Mouse (Mus musculus) hindbrain, embryonic 10.5 days (tissue): ENCODE measurements around the gene Camkmt. TPM values are rescaled to one million over a fixed set of nuclear protein-coding genes. Genes with fewer than 3 reads are reported as not detected.
A peak's percentile ranks its signal among the peaks of the same experiment; 100 is the strongest.

Experiments used
- DNase-seq: peaks from one replicate; pipeline ENCODE4 v3.0.0-alpha.2; 2017; ENCODE audit warnings: low spot score
- H3K27ac ChIP-seq: fragments of 300-500 bp; sonication (generic); 2 replicates; pipeline ENCODE4 v1.5.1; 2016; ENCODE audit warnings: mild to moderate bottlenecking, moderate library complexity
- H3K27me3 ChIP-seq: fragments of 300-500 bp; sonication (generic); 2 replicates; pipeline ENCODE4 v1.6.1; 2016; ENCODE audit warnings: mild to moderate bottlenecking; ENCODE audit not compliant: poor library complexity, insufficient read depth, severe bottlenecking
- H3K36me3 ChIP-seq: fragments of 300-500 bp; sonication (generic); 2 replicates; pipeline ENCODE4 v1.6.1; 2016; ENCODE audit warnings: mild to moderate bottlenecking, moderate library complexity
- H3K4me1 ChIP-seq: fragments of 300-500 bp; sonication (generic); replicated peaks from 2 replicates; pipeline ENCODE4 v1.6.1; 2016; ENCODE audit warnings: mild to moderate bottlenecking
- H3K4me3 ChIP-seq: fragments of 300-500 bp; sonication (generic); 2 replicates; pipeline ENCODE4 v1.5.1; 2016; ENCODE audit warnings: mild to moderate bottlenecking, moderate library complexity
- H3K9me3 ChIP-seq: fragments of 300-500 bp; sonication (generic); 2 replicates; pipeline ENCODE4 v1.6.1; 2016; ENCODE audit warnings: mild to moderate bottlenecking, moderate library complexity
- WGBS: fragments of 180-500 bp; shearing (Covaris S2); methylation state at CpG from one replicate; pipeline ENCODE4 v1.1.7; 2016; 5-methylcytosine and 5-hydroxymethylcytosine counted together
- polyA plus RNA-seq: library from polyadenylated mRNA; unstranded; fragments of >200 nt; fragmentation: Nextera tagmentation; extraction: Ambion mirVana; gene quantifications from 2 replicates; pipeline ENCODE4 v1.2.1, GENCODE M21; 2016

Camkmt gene
- polyA plus RNA-seq = 13.6 and 14.1 TPM in 2 replicates

DNA sequence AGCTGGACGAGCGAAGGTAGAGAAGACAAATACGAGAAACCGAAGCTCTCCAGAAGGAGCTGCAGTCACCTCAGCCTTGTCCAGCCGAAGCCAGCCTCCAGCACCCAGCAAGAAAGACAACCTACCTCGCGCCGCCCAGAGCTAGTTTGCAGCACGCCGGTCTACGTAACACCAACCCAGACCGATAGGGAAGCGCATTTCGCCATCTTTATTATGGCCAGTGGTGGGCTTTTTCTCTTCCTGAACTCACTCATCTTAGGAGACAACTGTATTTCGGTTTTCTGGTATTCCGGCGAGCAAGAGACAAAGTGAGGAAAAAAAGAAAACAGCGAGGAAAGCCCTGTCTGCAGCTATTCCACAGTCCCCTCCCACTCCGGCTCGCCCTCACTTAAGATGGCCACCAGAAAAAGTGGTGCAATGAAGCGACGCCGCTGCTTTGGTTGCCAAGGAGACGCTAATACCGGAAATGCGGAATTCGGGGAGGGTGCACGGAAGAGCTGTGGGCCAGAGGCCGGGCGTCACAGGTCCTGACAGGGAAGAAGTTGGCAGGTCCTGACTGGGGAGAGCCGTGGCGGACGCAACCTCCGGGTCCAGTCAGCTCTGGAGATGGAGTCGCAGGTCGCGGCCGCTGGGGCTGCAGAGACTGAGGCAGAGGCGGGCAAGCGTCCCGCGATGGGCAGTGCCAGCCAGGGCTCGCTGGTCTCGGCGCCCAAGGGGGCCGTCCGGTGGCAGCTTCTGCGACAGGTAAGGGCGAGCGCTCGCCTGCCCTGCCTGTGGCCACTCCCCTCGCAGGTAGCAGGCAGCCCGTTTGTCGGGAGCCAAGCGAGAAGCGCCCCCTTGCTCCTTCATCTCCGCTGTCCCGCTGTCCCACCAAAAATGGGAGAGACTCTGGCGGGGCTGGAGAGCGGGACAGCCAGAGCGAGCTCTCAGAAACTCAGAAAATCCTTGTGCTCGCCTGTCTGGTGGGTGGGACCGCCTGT lies at the start of gene Camkmt, which contains the start of gene Prepl:
Gene Camkmt (plus strand): TSS at position 433 of the 980 bp plus-strand sequence.
Gene Prepl (minus strand): TSS at position 122 of the 980 bp plus-strand sequence.
- no peaks in the 10 kb centered on the region for H3K27me3 ChIP-seq
- no peaks in the 10 kb centered on the region for H3K36me3 ChIP-seq
- H3K9me3 ChIP-seq = no peaks in the 10 kb centered on the region
- H3K4me3 ChIP-seq = peak within 1 kb of the TSS; percentile 89
- DNase-seq = peak; percentile 97
- WGBS = under 1% methylated on average over 63 of the region's 63 CpGs
- H3K4me1 ChIP-seq = peaks cover 17% of the 10 kb centered on the region
- peak within 1 kb of the TSS; percentile 92 for H3K27ac ChIP-seq

DNA sequence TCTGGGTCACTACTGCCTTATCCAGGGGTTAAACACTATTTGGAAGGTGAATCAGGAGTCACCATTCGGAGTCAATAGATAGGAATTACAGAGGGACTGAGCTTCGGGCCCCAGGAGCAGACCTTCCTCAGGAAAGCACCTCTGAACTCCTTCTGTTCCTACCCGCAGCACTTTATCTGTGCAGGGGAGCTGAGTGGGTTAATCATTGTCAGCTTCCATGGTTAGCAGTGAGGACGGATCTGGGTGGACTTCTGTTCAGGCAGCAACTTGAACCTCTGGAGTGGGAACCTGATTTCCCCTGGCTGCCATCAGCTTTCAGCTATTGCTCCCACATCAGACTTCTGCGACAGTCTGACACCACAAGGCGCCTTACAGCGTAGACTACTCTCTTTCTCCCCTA lies 49.4 kb upstream of the Camkmt start:
- H3K9me3 ChIP-seq = no peaks in the 10 kb centered on the region
- WGBS = 83% methylated on average over 7 of the region's 7 CpGs
- no peak for DNase-seq

DNA sequence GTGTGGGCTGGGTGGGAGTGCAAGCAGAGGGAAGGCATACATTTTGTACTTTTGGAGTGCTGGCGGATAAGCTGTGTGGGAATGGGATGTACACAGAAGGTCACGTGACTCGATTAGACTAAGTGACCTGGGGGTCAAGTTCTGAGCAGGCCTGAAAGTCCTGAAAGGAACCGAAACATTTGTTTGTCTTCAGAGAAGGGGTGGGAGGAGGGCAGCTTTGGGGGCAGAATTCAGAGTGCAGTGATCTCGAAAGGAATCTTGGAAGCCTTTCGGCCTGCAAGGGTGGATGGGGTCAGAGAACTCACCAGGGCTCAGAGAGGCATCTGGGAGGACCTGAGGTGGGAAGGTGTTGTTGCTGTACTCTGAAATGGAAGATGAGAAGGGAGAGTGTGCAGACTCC lies 47.9 kb upstream of the Camkmt start:
- Histone ChIP-seq H3K27ac (no peak overlapping the region), H3K9me3 (no peaks in the 10 kb centered on the region), H3K36me3 (no peaks in the 10 kb centered on the region), H3K4me1 (peaks cover 11% of the 10 kb centered on the region), H3K27me3 (no peaks in the 10 kb centered on the region), H3K4me3 (no peak overlapping the region)
- 49% methylated on average over 6 of the region's 6 CpGs for WGBS
- DNase-seq = no peak

More for the DNA sequence above, 49.4 kb upstream of the Camkmt start:
- no peak overlapping the region for H3K27ac ChIP-seq
- no peaks in the 10 kb centered on the region for H3K27me3 ChIP-seq
- peaks cover 11% of the 10 kb centered on the region for H3K4me1 ChIP-seq
- no peak overlapping the region for H3K4me3 ChIP-seq
- no peaks in the 10 kb centered on the region for H3K36me3 ChIP-seq

DNA sequence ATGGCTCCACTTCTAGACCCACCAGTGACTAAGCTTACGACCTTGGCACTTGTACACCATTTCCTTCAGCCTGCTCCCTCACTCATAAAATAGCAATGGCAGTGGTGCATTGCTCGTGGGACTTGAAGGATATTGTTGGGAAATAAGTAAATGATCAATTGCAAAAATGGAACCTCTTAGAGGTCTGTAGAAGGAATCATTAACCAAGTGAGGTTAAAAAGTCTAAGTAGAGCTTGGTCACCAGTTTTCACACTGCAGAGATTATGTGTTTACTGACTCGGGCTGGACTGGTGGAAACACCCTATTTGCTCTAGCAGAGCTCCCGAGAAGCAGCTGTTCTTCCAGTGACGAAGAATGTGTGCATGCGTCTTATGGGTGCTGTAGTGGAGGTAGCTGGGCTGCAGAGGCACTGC lies 46.9 kb upstream of the Camkmt start:
- H3K4me3 ChIP-seq = no peak overlapping the region
- 86% methylated on average over 6 of the region's 6 CpGs for WGBS
- no peaks in the 10 kb centered on the region for H3K9me3 ChIP-seq
- no peak overlapping the region for H3K27ac ChIP-seq
- DNase-seq = no peak
- no peaks in the 10 kb centered on the region for H3K36me3 ChIP-seq
- H3K27me3 ChIP-seq = no peaks in the 10 kb centered on the region
- H3K4me1 ChIP-seq = peaks cover 11% of the 10 kb centered on the region

DNA sequence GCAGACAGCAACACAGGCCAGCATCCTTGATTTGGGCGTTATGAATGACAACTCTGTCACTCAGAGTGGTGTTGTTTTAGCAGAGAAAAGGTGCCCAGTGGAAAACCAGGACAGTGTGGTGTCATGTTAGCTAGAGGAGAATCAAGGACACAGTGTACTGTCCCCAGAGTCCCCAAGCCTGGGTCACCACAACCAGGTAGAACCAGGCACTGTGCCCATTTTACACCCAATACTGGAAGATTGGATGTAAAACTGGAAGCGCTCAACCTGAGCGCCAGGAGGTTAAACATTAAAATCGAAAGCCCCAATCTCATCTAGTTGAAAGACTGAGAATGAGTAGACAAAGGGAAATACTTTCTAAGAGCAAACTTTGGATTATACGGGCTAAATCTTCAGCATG lies 45.9 kb upstream of the Camkmt start:
- H3K27me3 ChIP-seq = no peaks in the 10 kb centered on the region
- no peaks in the 10 kb centered on the region for H3K36me3 ChIP-seq
- no peaks in the 10 kb centered on the region for H3K9me3 ChIP-seq
- H3K4me3 ChIP-seq = no peak overlapping the region
- peaks cover 11% of the 10 kb centered on the region for H3K4me1 ChIP-seq
- 93% methylated on average over 5 of the region's 5 CpGs for WGBS
- DNase-seq = no peak
- no peak overlapping the region for H3K27ac ChIP-seq

DNA sequence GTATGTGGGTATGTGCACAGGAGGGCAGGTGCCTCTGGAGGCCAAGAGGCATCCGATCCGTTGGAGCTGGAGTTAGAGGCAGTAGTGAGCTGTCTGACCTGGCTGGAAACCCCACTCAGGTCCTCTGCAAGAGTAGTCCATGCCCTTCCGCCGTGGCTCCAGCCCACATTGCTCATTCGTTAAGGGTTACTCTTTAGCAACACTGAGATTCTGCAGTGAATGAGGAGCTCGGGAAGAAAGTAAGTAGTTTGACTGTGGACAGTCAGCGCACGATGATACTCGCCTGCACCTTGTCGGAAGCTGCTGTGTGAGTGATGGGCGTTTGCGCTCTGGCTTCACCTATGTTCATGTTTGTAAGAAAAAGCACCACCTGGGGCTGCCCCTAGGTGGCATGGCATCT lies 45.2 kb upstream of the Camkmt start:
- Histone ChIP-seq H3K4me3 (no peak overlapping the region), H3K4me1 (peaks cover 11% of the 10 kb centered on the region), H3K9me3 (no peaks in the 10 kb centered on the region), H3K36me3 (no peaks in the 10 kb centered on the region), H3K27ac (no peak overlapping the region), H3K27me3 (no peaks in the 10 kb centered on the region)
- whole genome bisulfite sequencing = 87% methylated on average over 12 of the region's 12 CpGs
- DNase-seq = no peak

DNA sequence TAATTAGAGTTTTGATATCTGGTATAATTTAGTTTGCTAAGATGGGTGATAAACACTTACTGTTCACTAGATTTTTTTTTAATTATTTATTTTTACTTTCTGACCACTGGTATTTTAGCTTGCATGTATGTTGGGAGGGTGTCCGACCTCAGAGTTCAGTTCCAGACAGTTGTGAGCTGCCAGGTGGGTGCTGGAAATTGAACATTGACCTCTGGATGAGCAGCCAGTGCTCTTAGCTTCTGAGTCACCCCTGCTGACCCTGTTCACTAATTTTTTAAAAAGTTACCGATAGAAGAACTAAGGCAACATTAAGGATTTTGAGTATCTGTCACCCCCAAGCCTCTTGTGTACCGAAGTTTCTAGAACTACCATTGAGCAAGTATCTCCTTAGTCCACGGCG lies 42.0 kb upstream of the Camkmt start:
- Histone ChIP-seq H3K27me3 (no peaks in the 10 kb centered on the region), H3K4me3 (no peak overlapping the region), H3K27ac (no peak overlapping the region), H3K36me3 (no peaks in the 10 kb centered on the region), H3K9me3 (no peaks in the 10 kb centered on the region), H3K4me1 (no peaks in the 10 kb centered on the region)
- no peak for DNase-seq
- WGBS = 93% methylated on average over 5 of the region's 5 CpGs

DNA sequence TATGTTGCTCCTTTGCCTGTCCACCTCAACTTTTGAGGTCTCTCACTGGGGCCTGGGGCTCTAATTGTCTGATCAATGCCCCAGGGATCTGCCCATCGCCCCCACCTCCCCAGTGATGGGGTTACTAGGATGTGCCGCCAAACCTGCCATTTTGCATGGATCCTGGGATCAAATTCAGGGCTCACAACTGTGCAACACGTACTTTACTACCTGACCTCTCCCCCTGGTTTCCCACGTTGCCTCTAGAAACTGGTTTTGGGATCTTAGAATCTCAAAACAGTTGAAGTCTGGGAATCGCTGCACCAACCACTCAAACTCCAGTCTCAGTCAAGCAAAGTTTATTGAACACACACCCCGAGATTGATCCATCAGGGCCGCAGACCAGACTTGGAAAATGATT lies 32.1 kb upstream of the Camkmt start:
- H3K27ac ChIP-seq = no peak overlapping the region
- no peaks in the 10 kb centered on the region for H3K4me1 ChIP-seq
- 91% methylated on average over 7 of the region's 7 CpGs for WGBS
- no peak overlapping the region for H3K4me3 ChIP-seq
- H3K9me3 ChIP-seq = no peaks in the 10 kb centered on the region
- peaks cover 10% of the 10 kb centered on the region for H3K36me3 ChIP-seq
- H3K27me3 ChIP-seq = no peaks in the 10 kb centered on the region
- DNase-seq = no peak

DNA sequence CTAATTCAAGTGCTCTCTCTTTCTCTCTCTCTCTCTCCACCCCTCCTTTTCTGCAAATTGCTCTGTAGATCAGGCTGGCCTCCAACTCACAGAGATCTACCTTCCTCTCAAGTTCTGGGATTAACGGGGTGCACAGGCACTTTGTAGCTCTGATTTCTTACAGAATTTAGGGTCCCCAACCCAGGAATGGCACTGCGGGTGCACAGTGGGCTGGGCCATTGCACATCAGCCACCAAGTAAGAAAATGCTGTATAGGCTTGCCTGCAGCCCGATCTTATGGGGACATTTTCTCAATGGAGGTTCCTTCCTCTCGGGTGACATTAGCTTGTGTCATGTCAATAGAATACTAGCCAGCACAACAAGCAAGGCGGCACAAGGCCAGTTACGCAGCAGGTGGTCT lies 31.2 kb upstream of the Camkmt start:
- no peaks in the 10 kb centered on the region for H3K9me3 ChIP-seq

DNA sequence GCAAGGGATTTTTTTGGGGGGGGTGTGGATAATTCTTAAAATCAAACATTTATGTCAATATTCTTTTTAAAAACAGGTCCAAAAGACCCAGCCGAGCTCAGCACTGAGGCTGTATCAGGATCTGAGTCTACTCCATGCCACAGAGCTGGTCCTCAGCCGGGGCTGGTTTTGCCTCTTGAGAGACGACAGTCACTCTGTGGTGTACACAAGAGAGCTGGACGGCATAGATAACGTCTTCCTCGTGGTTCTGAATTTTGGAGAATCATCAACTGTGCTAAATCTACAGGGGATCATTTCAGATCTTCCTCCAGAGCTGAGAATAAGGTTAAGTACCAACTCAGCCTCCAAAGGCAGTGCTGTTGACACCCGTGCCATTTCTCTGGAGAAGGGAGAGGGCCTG lies 26.8 kb upstream of the Camkmt start:
- DNase-seq = no peak
- Histone ChIP-seq H3K27ac (no peak overlapping the region), H3K36me3 (peaks cover 61% of the 10 kb centered on the region), H3K4me1 (no peaks in the 10 kb centered on the region), H3K9me3 (no peaks in the 10 kb centered on the region), H3K27me3 (no peaks in the 10 kb centered on the region), H3K4me3 (no peak overlapping the region)
- 92% methylated on average over 7 of the region's 7 CpGs for WGBS

More for the DNA sequence above, 31.2 kb upstream of the Camkmt start:
- no peak for DNase-seq
- Histone ChIP-seq H3K36me3 (peaks cover 19% of the 10 kb centered on the region), H3K4me3 (no peak overlapping the region), H3K27ac (no peak overlapping the region), H3K27me3 (no peaks in the 10 kb centered on the region), H3K4me1 (no peaks in the 10 kb centered on the region)
- 88% methylated on average over 6 of the region's 6 CpGs for WGBS

DNA sequence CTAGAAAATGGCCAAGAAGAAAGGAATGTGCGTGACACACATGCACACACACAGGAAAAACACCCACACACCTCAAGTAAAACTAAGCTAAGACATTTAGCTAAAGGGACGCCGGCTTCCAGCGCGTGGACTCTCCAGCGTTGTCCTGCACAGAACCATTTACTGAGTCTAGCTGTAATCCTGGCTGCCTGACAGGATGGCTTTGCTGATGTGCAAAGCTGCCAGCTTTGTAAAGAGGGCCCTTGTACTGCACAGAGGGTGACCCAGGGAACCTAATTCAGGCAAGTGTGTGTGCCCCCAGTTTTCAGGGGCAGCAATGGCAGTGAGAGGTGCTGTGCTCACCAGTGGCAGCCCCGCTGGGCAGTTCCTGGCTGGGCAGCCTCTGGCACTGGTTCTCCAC lies 23.0 kb upstream of the Camkmt start:
- H3K36me3 ChIP-seq = peaks cover 95% of the 10 kb centered on the region
- H3K9me3 ChIP-seq = no peaks in the 10 kb centered on the region
- H3K4me1 ChIP-seq = peaks cover 1% of the 10 kb centered on the region; the same call in 1 of the 2 replicates
- WGBS = 94% methylated on average over 7 of the region's 7 CpGs
- no peak for DNase-seq
- H3K27me3 ChIP-seq = no peaks in the 10 kb centered on the region
- no peak overlapping the region for H3K27ac ChIP-seq
- no peak overlapping the region for H3K4me3 ChIP-seq

DNA sequence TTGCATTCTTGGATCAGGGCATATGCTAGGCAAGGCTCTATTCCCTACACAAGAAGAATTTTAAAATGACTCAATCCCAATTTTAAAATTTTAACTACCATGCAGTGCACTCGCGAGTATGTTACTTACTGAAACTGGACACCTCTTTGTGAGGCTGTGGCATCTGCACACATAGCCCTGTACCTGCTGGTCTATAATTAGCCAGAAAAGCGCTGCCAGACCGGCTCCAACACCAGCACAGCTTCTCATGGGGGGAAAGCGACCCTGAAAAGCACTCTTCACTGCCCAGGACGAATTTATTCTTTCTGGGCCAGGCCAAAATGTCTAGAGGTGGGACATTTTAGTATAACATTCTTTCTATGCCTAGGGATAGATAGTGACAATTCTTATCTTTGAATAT lies 19.7 kb upstream of the Camkmt start:
- Histone ChIP-seq H3K9me3 (no peaks in the 10 kb centered on the region), H3K4me3 (no peak overlapping the region), H3K4me1 (peaks cover 8% of the 10 kb centered on the region; the same call in 1 of the 2 replicates), H3K27ac (no peak overlapping the region), H3K27me3 (no peaks in the 10 kb centered on the region), H3K36me3 (peaks cover 80% of the 10 kb centered on the region)
- WGBS = 86% methylated on average over 6 of the region's 6 CpGs
- no peak for DNase-seq

DNA sequence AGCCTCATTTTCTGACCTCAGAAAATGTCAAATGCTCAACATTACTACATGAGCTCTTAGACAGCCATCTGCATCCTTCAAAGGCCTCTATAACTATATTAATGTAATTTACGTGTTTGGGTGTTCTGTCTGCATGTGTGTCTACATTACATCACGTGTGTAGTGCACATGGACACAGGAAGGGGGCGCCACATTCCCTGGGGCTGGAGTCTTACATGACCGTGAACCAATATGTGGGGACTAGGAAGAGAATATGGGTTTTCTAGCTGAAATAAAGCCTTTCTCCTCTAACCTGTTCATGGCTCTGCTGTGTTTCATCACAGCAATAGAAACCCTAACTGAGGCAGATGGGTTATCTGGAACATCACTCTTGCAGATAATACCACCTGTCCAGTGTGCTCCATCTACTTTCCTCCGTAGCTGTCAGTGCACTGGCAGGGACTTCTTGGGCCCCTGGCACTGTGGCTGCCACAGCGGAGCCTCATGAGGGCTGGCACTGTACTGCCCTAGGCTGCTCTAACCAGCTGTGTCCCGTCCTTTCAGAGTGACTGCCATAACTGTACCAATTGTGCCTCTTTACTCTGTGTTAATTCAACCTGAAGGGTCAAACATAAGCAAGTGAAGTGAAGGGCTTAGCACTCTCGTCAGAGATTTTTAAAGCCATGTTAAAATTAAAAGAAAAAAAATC lies 19.1 kb upstream of the Camkmt start:
- Histone ChIP-seq H3K4me3 (no peak overlapping the region), H3K36me3 (peaks cover 80% of the 10 kb centered on the region), H3K27ac (no peak overlapping the region), H3K9me3 (no peaks in the 10 kb centered on the region), H3K27me3 (no peaks in the 10 kb centered on the region), H3K4me1 (peaks cover 8% of the 10 kb centered on the region; the same call in 1 of the 2 replicates)
- 93% methylated on average over 8 of the region's 8 CpGs for WGBS
- DNase-seq = no peak
